Mouse (Mus musculus): ENCODE measurements around the gene Acy3. TPM values are rescaled to one million over a fixed set of nuclear protein-coding genes. Genes with fewer than 3 reads are reported as not detected.

The Acy3 gene
- total and polyA plus RNA-seq, 3 experiments, result 0.25 to 0.83 TPM; not detected in 1

DNA sequence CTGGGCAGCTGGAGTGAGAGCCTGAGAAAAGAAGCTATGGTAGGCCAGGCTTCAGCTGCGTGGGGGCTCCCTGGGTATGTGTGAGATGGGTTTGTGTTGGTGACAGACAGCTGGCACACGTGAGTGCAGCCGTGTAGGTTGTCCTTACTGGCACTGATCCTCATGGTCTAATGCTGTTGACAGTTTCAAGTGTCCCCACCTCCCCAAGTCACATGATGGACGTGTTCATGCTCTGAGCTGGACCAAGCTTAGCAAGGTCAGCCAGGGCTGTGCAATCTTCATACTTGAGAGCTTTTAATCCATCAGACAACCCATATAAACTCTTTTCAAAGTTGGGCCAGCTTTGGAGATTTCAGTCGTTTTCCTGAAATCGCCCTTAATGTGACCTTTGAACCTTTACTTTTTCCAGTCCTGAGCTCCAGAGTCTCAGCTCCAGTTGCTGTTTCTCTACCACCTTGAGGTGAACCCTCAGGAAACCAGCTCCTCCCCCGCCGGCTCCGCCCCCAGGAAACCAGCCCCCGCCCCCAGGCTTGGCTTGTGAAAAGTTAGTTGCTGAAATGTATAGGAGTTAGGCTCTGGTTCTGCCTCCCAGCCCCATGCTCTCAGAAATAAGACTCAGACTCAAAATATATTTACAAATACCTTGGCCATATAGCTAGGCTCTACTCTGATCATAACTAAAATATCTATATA lies 40.4 kb upstream of the Acy3 start:
- Histone ChIP-seq H3K79me2 (replicated peaks; ENCODE audit: control insufficient read depth, extremely low read depth, insufficient read depth, poor library complexity, severe bottlenecking) (no peaks in the 10 kb centered on the region), H3K4me1 (ENCODE audit: control insufficient read depth in 1 of 2, insufficient read depth in 2 of 2) (peaks cover 20 to 57% of the 10 kb centered on the region in 2 experiments), H3K36me3 (replicated peaks in 1 of 2; ENCODE audit: control insufficient read depth in 1 of 2, insufficient read depth in 1 of 2, low read length in 1 of 2) (peaks cover 53 to 89% of the 10 kb centered on the region in 2 experiments), H3K9me3 (replicated peaks; ENCODE audit: low read length) (no peaks in the 10 kb centered on the region), H3K9ac (ENCODE audit: insufficient read depth, low read depth) (no peak overlapping the region), H3K27ac (ENCODE audit: insufficient read depth, low read depth) (peak overlapping the region; percentile 28; the same call in 1 of the 2 replicates), H3K27me3 (replicated peaks) (no peaks in the 10 kb centered on the region), H3K4me3 (replicated peaks in 1 of 3; ENCODE audit: low read depth in 2 of 3, low read length in 2 of 3, poor library complexity in 1 of 3) (no peak overlapping the region), H3K4me2 (ENCODE audit: insufficient read depth, low read depth, poor library complexity, severe bottlenecking) (no peak overlapping the region)
- dilution Hi-C loops (cut with MboI; ENCODE audit: extremely low pct_ligation_motif_present, extremely low pct_unique_long_range_greater_than_20kb, low sequenced_read_pairs), result no loop called here
- TF ChIP-seq SMC3 (IDR thresholded peaks at IDR 0.05; ENCODE audit: low read depth, low read length) (no peak), MAFK (IDR thresholded peaks at IDR 0.05; ENCODE audit: insufficient replicate concordance, low read length) (no peak), UBTF (IDR thresholded peaks at IDR 0.05; ENCODE audit: low read depth, low read length) (no peak), JUND (conservative IDR thresholded peaks at IDR 0.05; ENCODE audit: low read depth, low read length) (no peak), POLR2A (IDR thresholded peaks at IDR 0.05; ENCODE audit: low read depth, low read length) (no peak), IRF4 (IDR thresholded peaks at IDR 0.05; ENCODE audit: low read depth, low read length) (no peak), RCOR1 (conservative IDR thresholded peaks at IDR 0.05; ENCODE audit: low read depth, low read length) (no peak), ELF1 (IDR thresholded peaks at IDR 0.05; ENCODE audit: low read depth, low read length) (no peak), ZKSCAN1 (IDR thresholded peaks at IDR 0.05; ENCODE audit: borderline replicate concordance, low read depth, low read length) (no peak), EP300 (IDR thresholded peaks at IDR 0.05; ENCODE audit: low read length) (no peak), ZMIZ1 (IDR thresholded peaks at IDR 0.05; ENCODE audit: low read depth, low read length) (no peak), MXI1 (IDR thresholded peaks at IDR 0.05; ENCODE audit: low read depth, low read length) (no peak), MYC (IDR thresholded peaks at IDR 0.05; ENCODE audit: low read depth, low read length) (no peak), NRF1 (IDR thresholded peaks at IDR 0.05; ENCODE audit: low read depth, low read length) (no peak), POLR2AphosphoS2 (IDR thresholded peaks at IDR 0.05; ENCODE audit: low read depth, low read length) (no peak), ETS1 (conservative IDR thresholded peaks at IDR 0.05; ENCODE audit: low read depth, low read length) (no peak), CTCF (conservative IDR thresholded peaks at IDR 0.05 in 1 of 2, IDR thresholded peaks at IDR 0.05 in 1 of 2; ENCODE audit: low read depth in 2 of 2, low read length in 2 of 2) (no peak)
- no peak for DNase-seq (ENCODE audit: extremely low read depth)
- in situ Hi-C loops (cut with MboI; ENCODE audit: low pct_ligation_motif_present, low pct_unique_long_range_greater_than_20kb, low sequenced_read_pairs), result no loop called here

DNA sequence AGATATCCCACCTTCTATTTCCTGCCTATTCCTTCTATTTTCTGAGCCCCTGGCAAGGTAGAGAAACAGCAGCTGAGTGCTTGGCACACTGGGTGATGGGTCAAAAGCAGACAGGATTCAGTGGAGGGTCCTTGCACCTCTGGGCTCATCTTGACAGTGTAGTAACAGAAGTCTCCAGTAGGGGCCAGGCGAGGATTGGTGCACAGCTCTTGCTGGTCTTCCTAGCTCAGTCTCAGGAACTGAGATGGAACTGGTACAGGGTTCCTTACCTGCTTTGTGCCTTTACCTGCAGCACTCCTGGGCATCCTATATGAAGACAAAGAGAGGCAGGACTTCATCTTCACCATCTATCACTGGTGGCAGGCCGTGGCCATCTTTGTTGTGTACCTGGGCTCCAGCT lies 39.7 kb upstream of the Acy3 start:
- in situ Hi-C loops (cut with MboI; ENCODE audit: low pct_ligation_motif_present, low pct_unique_long_range_greater_than_20kb, low sequenced_read_pairs), result no loop called here
- Histone ChIP-seq H3K4me3 (replicated peaks in 1 of 3; ENCODE audit: low read depth in 2 of 3, low read length in 2 of 3, poor library complexity in 1 of 3) (no peak overlapping the region), H3K79me2 (replicated peaks; ENCODE audit: control insufficient read depth, extremely low read depth, insufficient read depth, poor library complexity, severe bottlenecking) (no peaks in the 10 kb centered on the region), H3K9ac (ENCODE audit: insufficient read depth, low read depth) (no peak overlapping the region), H3K9me3 (replicated peaks; ENCODE audit: low read length) (no peaks in the 10 kb centered on the region), H3K27ac (ENCODE audit: insufficient read depth, low read depth) (no peak overlapping the region), H3K4me2 (ENCODE audit: insufficient read depth, low read depth, poor library complexity, severe bottlenecking) (no peak overlapping the region), H3K4me1 (ENCODE audit: control insufficient read depth in 1 of 2, insufficient read depth in 2 of 2) (peaks cover 20 to 56% of the 10 kb centered on the region in 2 experiments), H3K27me3 (replicated peaks) (no peaks in the 10 kb centered on the region), H3K36me3 (replicated peaks in 1 of 2; ENCODE audit: control insufficient read depth in 1 of 2, insufficient read depth in 1 of 2, low read length in 1 of 2) (peaks cover 50 to 82% of the 10 kb centered on the region in 2 experiments)
- DNase-seq (ENCODE audit: extremely low read depth), result peak; percentile 67
- dilution Hi-C loops (cut with MboI; ENCODE audit: extremely low pct_ligation_motif_present, extremely low pct_unique_long_range_greater_than_20kb, low sequenced_read_pairs), result no loop called here
- 0 out of 2 replicates have a peak, but pooled peaks have one; percentile 27 for TF ChIP-seq POLR2A (IDR thresholded peaks at IDR 0.05; ENCODE audit: low read depth, low read length)
- TF ChIP-seq MAX (IDR thresholded peaks at IDR 0.05; ENCODE audit: low read length), result no peak
- no peak for TF ChIP-seq E2F4 (IDR thresholded peaks at IDR 0.05; ENCODE audit: insufficient replicate concordance, low read depth, low read length)
- no peak for TF ChIP-seq UBTF (IDR thresholded peaks at IDR 0.05; ENCODE audit: low read depth, low read length)
- TF ChIP-seq CTCF (conservative IDR thresholded peaks at IDR 0.05 in 1 of 2, IDR thresholded peaks at IDR 0.05 in 1 of 2; ENCODE audit: low read depth in 2 of 2, low read length in 2 of 2), result peak; percentile 87 to 88
- no peak for TF ChIP-seq BHLHE40 (IDR thresholded peaks at IDR 0.05; ENCODE audit: low read depth, low read length)
- TF ChIP-seq POLR2AphosphoS2 (IDR thresholded peaks at IDR 0.05; ENCODE audit: low read depth, low read length), result no peak
- TF ChIP-seq JUND (conservative IDR thresholded peaks at IDR 0.05; ENCODE audit: low read depth, low read length), result no peak
- no peak for TF ChIP-seq RCOR1 (conservative IDR thresholded peaks at IDR 0.05; ENCODE audit: low read depth, low read length)
- TF ChIP-seq NELFE (IDR thresholded peaks at IDR 0.05; ENCODE audit: low read depth, low read length), result no peak
- no peak for TF ChIP-seq MEF2A (IDR thresholded peaks at IDR 0.05; ENCODE audit: borderline replicate concordance, low read depth, low read length)
- no peak for TF ChIP-seq HCFC1 (IDR thresholded peaks at IDR 0.05; ENCODE audit: low read depth, low read length)
- TF ChIP-seq USF1 (IDR thresholded peaks at IDR 0.05; ENCODE audit: low read depth, low read length), result no peak
- TF ChIP-seq MAFK (IDR thresholded peaks at IDR 0.05; ENCODE audit: insufficient replicate concordance, low read length), result no peak
- TF ChIP-seq TCF12 (IDR thresholded peaks at IDR 0.05; ENCODE audit: low read depth, low read length), result no peak
- TF ChIP-seq RAD21 (IDR thresholded peaks at IDR 0.05; ENCODE audit: low read depth, low read length), result peak; percentile 86
- TF ChIP-seq TBP (conservative IDR thresholded peaks at IDR 0.05; ENCODE audit: low read depth, low read length), result no peak
- no peak for TF ChIP-seq IRF4 (IDR thresholded peaks at IDR 0.05; ENCODE audit: low read depth, low read length)
- peak; percentile 72 for TF ChIP-seq SMC3 (IDR thresholded peaks at IDR 0.05; ENCODE audit: low read depth, low read length)
- no peak for TF ChIP-seq PAX5 (IDR thresholded peaks at IDR 0.05; ENCODE audit: low read length)
- TF ChIP-seq ZMIZ1 (IDR thresholded peaks at IDR 0.05; ENCODE audit: low read depth, low read length), result no peak
- no peak for TF ChIP-seq ETS1 (conservative IDR thresholded peaks at IDR 0.05; ENCODE audit: low read depth, low read length)
- no peak for TF ChIP-seq EP300 (IDR thresholded peaks at IDR 0.05; ENCODE audit: low read length)

Data from CH12.LX (cell line).